Mouse (Mus musculus) hindbrain, embryonic 15.5 days (tissue): ENCODE results near the gene Cd300lg. TPM values are rescaled to one million over a fixed set of nuclear protein-coding genes. Genes with fewer than 3 reads are reported as not detected.

Experiments
- ATAC-seq: fragments of 200-750 bp; cut with Nextera tagmentation; 2 replicates; pipeline ENCODE4 v1.8.0; 2017; ENCODE audit warnings: low read depth, moderate number of reproducible peaks, moderate TSS enrichment; ENCODE audit not compliant: low FRiP score
- H3K27ac ChIP-seq: fragments of 300-500 bp; sonication (generic); replicated peaks from 2 replicates; pipeline ENCODE4 v1.5.1; 2015; ENCODE audit warnings: mild to moderate bottlenecking, inconsistent platforms
- H3K27me3 ChIP-seq: fragments of 300-500 bp; sonication (generic); 2 replicates; pipeline ENCODE4 v1.6.1; 2015; ENCODE audit warnings: control low read depth, inconsistent platforms
- H3K36me3 ChIP-seq: fragments of 300-500 bp; sonication (generic); 2 replicates; pipeline ENCODE4 v1.6.1; 2015; ENCODE audit warnings: control low read depth, inconsistent platforms
- H3K4me1 ChIP-seq: fragments of 300-500 bp; sonication (generic); replicated peaks from 2 replicates; pipeline ENCODE4 v1.6.1; 2015; ENCODE audit warnings: control low read depth, inconsistent platforms
- H3K4me2 ChIP-seq: fragments of 300-500 bp; sonication (generic); 2 replicates; pipeline ENCODE4 v1.6.1; 2015; ENCODE audit warnings: moderate library complexity, mild to moderate bottlenecking, inconsistent platforms
- H3K4me3 ChIP-seq: fragments of 300-500 bp; sonication (generic); 2 replicates; pipeline ENCODE4 v1.5.1; 2015; ENCODE audit warnings: mild to moderate bottlenecking, inconsistent platforms
- H3K9ac ChIP-seq: fragments of 300-500 bp; sonication (generic); 2 replicates; pipeline ENCODE4 v1.6.1; 2015; ENCODE audit warnings: inconsistent platforms
- H3K9me3 ChIP-seq: fragments of 300-500 bp; sonication (generic); 2 replicates; pipeline ENCODE4 v1.6.1; 2016; ENCODE audit warnings: control low read depth, inconsistent platforms
- WGBS: fragments of 180-500 bp; shearing (Covaris S2); methylation state at CpG from one replicate; pipeline ENCODE4 v1.1.7; 2015; 5-methylcytosine and 5-hydroxymethylcytosine counted together
- polyA plus RNA-seq: library from polyadenylated mRNA; unstranded; fragments of >200 nt; fragmentation: Nextera tagmentation; extraction: Ambion mirVana; gene quantifications from 2 replicates; pipeline ENCODE4 v1.2.1, GENCODE M21; 2015

Cd300lg gene
- polyA plus RNA-seq, 1 experiment from 2014 or later, result 0.43 TPM

- Histone ChIP-seq H3K4me3 (peak overlapping the region; percentile 69), H3K27ac (peak overlapping the region; percentile 84), H3K9ac (peak overlapping the region; percentile 71), H3K4me2 (peak overlapping the region; percentile 63), H3K9me3 (no peaks in the 10 kb centered on the region), H3K27me3 (no peaks in the 10 kb centered on the region), H3K36me3 (0 out of 2 replicates have a peak, but pooled peaks cover 2% of the 10 kb centered on the region), H3K4me1 (peaks cover 32% of the 10 kb centered on the region)
- ATAC-seq, result peak; percentile 20
- 5% methylated on average over 12 of the region's 12 CpGs for WGBS
Observed at GRCm38 (mm10) chr11:102027361-102028017, 13.8 kb upstream of the Cd300lg start.

- Histone ChIP-seq H3K4me3 (peak within 1 kb of the TSS; percentile 69), H3K4me2 (peak within 1 kb of the TSS; percentile 63), H3K9me3 (no peaks in the 10 kb centered on the region), H3K36me3 (no peaks in the 10 kb centered on the region), H3K27ac (peak within 1 kb of the TSS; percentile 84), H3K9ac (peak within 1 kb of the TSS; percentile 71), H3K4me1 (peaks cover 32% of the 10 kb centered on the region), H3K27me3 (no peaks in the 10 kb centered on the region)
- 66% methylated on average over 6 of the region's 6 CpGs for WGBS
- no peak for ATAC-seq
Observed at GRCm38 (mm10) chr11:102028087-102028816, 13.1 kb upstream of the Cd300lg start, which contains the start of gene Mpp3. TSS of gene Mpp3 (minus strand) at chr11:102028461.

- H3K9me3 ChIP-seq, result no peaks in the 10 kb centered on the region
- H3K4me1 ChIP-seq, result peaks cover 32% of the 10 kb centered on the region
- H3K27ac ChIP-seq, result no peak overlapping the region
- no peaks in the 10 kb centered on the region for H3K36me3 ChIP-seq
- no peak overlapping the region for H3K9ac ChIP-seq
- ATAC-seq, result no peak
- no peak overlapping the region for H3K4me3 ChIP-seq
- WGBS, result 78% methylated on average over 4 of the region's 4 CpGs
- H3K4me2 ChIP-seq, result no peak overlapping the region
- H3K27me3 ChIP-seq, result no peaks in the 10 kb centered on the region
Observed at GRCm38 (mm10) chr11:102029304-102029703, 12.0 kb upstream of the Cd300lg start.

- no peaks in the 10 kb centered on the region for H3K27me3 ChIP-seq
- H3K27ac ChIP-seq, result no peak overlapping the region
- peaks cover 26% of the 10 kb centered on the region for H3K4me1 ChIP-seq
- H3K4me2 ChIP-seq, result no peak overlapping the region
- H3K4me3 ChIP-seq, result no peak overlapping the region
- no peaks in the 10 kb centered on the region for H3K36me3 ChIP-seq
- ATAC-seq, result no peak
- no peaks in the 10 kb centered on the region for H3K9me3 ChIP-seq
- no peak overlapping the region for H3K9ac ChIP-seq
- WGBS, result 26% methylated on average over 7 of the region's 7 CpGs
Observed at GRCm38 (mm10) chr11:102029966-102030365, 11.3 kb upstream of the Cd300lg start.

GRCm38 (mm10) chr11:102031149-102031548 lies 10.2 kb upstream of the Cd300lg start:
- 66% methylated on average over 7 of the region's 7 CpGs for WGBS
- Histone ChIP-seq H3K36me3 (no peaks in the 10 kb centered on the region), H3K27me3 (no peaks in the 10 kb centered on the region), H3K4me3 (no peak overlapping the region), H3K4me1 (peaks cover 14% of the 10 kb centered on the region), H3K9ac (no peak overlapping the region), H3K27ac (no peak overlapping the region), H3K9me3 (no peaks in the 10 kb centered on the region), H3K4me2 (no peak overlapping the region)
- ATAC-seq, result no peak

GRCm38 (mm10) chr11:102033055-102033591 lies 8.2 kb upstream of the Cd300lg start:
- Histone ChIP-seq H3K36me3 (no peaks in the 10 kb centered on the region), H3K4me2 (no peak overlapping the region), H3K9ac (no peak overlapping the region), H3K4me3 (no peak overlapping the region), H3K9me3 (no peaks in the 10 kb centered on the region), H3K27me3 (no peaks in the 10 kb centered on the region), H3K4me1 (peaks cover 3% of the 10 kb centered on the region), H3K27ac (no peak overlapping the region)
- 92% methylated on average over 12 of the region's 12 CpGs for WGBS
- no peak for ATAC-seq

- H3K4me3 ChIP-seq, result no peak overlapping the region
- WGBS, result 39% methylated on average over 8 of the region's 8 CpGs
- H3K4me1 ChIP-seq, result peaks cover 4% of the 10 kb centered on the region
- no peak overlapping the region for H3K27ac ChIP-seq
- H3K36me3 ChIP-seq, result no peaks in the 10 kb centered on the region
- ATAC-seq, result no peak
- no peaks in the 10 kb centered on the region for H3K27me3 ChIP-seq
- H3K9me3 ChIP-seq, result no peaks in the 10 kb centered on the region
- H3K4me2 ChIP-seq, result no peak overlapping the region
- no peak overlapping the region for H3K9ac ChIP-seq
Observed at GRCm38 (mm10) chr11:102034887-102035286, 6.4 kb upstream of the Cd300lg start.

- Histone ChIP-seq H3K27me3 (no peaks in the 10 kb centered on the region), H3K4me2 (no peak overlapping the region), H3K4me1 (peaks cover 9% of the 10 kb centered on the region), H3K27ac (no peak overlapping the region), H3K9me3 (no peaks in the 10 kb centered on the region), H3K36me3 (no peaks in the 10 kb centered on the region), H3K4me3 (no peak overlapping the region), H3K9ac (no peak overlapping the region)
- WGBS, result 68% methylated on average over 5 of the region's 5 CpGs
- ATAC-seq, result no peak
Observed at GRCm38 (mm10) chr11:102035456-102035960, 5.8 kb upstream of the Cd300lg start.

GRCm38 (mm10) chr11:102036336-102036735 lies 5.0 kb upstream of the Cd300lg start:
- no peaks in the 10 kb centered on the region for H3K36me3 ChIP-seq
- no peaks in the 10 kb centered on the region for H3K9me3 ChIP-seq
- no peak for ATAC-seq
- H3K4me3 ChIP-seq, result no peak overlapping the region
- H3K4me2 ChIP-seq, result no peak overlapping the region
- no peak overlapping the region for H3K27ac ChIP-seq
- peaks cover 9% of the 10 kb centered on the region for H3K4me1 ChIP-seq
- 87% methylated on average over 7 of the region's 7 CpGs for WGBS
- H3K27me3 ChIP-seq, result no peaks in the 10 kb centered on the region
- no peak overlapping the region for H3K9ac ChIP-seq

GRCm38 (mm10) chr11:102037789-102038188 lies 3.5 kb upstream of the Cd300lg start:
- H3K4me1 ChIP-seq, result peaks cover 9% of the 10 kb centered on the region
- no peak overlapping the region for H3K4me2 ChIP-seq
- no peak for ATAC-seq
- H3K9me3 ChIP-seq, result no peaks in the 10 kb centered on the region
- H3K36me3 ChIP-seq, result no peaks in the 10 kb centered on the region
- 66% methylated on average over 6 of the region's 6 CpGs for WGBS
- H3K27ac ChIP-seq, result no peak overlapping the region
- no peak overlapping the region for H3K4me3 ChIP-seq
- no peak overlapping the region for H3K9ac ChIP-seq
- H3K27me3 ChIP-seq, result no peaks in the 10 kb centered on the region

- Histone ChIP-seq H3K36me3 (no peaks in the 10 kb centered on the region), H3K4me3 (no peak overlapping the region), H3K9me3 (no peaks in the 10 kb centered on the region), H3K27ac (no peak overlapping the region), H3K4me1 (peaks cover 9% of the 10 kb centered on the region), H3K27me3 (no peaks in the 10 kb centered on the region), H3K4me2 (peak overlapping the region; percentile 11; the same call in 1 of the 2 replicates), H3K9ac (no peak overlapping the region)
- 39% methylated on average over 13 of the region's 13 CpGs for WGBS
- ATAC-seq, result peak; percentile 10
Observed at GRCm38 (mm10) chr11:102039487-102040137, 1.7 kb upstream of the Cd300lg start.

GRCm38 (mm10) chr11:102040138-102040524 lies 1.2 kb upstream of the Cd300lg start:
- WGBS, result 0% methylated on average over 9 of the region's 9 CpGs
- ATAC-seq, result peak; percentile 81
- H3K27ac ChIP-seq, result no peak overlapping the region
- no peaks in the 10 kb centered on the region for H3K36me3 ChIP-seq
- no peak overlapping the region for H3K4me3 ChIP-seq
- H3K9me3 ChIP-seq, result no peaks in the 10 kb centered on the region
- H3K27me3 ChIP-seq, result no peaks in the 10 kb centered on the region
- peaks cover 9% of the 10 kb centered on the region for H3K4me1 ChIP-seq
- no peak overlapping the region for H3K9ac ChIP-seq
- peak overlapping the region; percentile 11 for H3K4me2 ChIP-seq
